Mouse (Mus musculus): ENCODE data around the gene Kir3dl1.
"Not testable (repeated sequence)": the region's sequence is repeated elsewhere in the genome, so short reads cannot be mapped to it uniquely, and the experiment has no call there.

Gene Kir3dl1

GRCm38 (mm10) chrX:136517699-136518098, at the start of gene Kir3dl1:
TSS of gene Kir3dl1 (plus strand) at chrX:136517999.
- DNase-seq (ENCODE audit: low spot score in 2 of 2) = not testable (repeated sequence)

- not testable (repeated sequence) for DNase-seq (ENCODE audit: low spot score in 2 of 2)
These were observed 26.2 kb downstream of the Kir3dl1 start, which contains the start of gene Kir3dl2 for GRCm38 (mm10) chrX:136543956-136544355. TSS of gene Kir3dl2 (minus strand) at chrX:136544056.

- DNase-seq (ENCODE audit: low spot score in 2 of 2) = not testable (repeated sequence)
These were observed 51.3 kb downstream of the Kir3dl1 start for GRCm38 (mm10) chrX:136569094-136569493.
